Mouse (Mus musculus) myocyte (in vitro differentiated cells): ENCODE results near the gene Usp16.

ENCODE experiments used
- E2F4 ChIP-seq: IDR thresholded peaks from one replicate; pipeline ENCODE4 v1.6.1; 2011; ENCODE audit warnings: mild to moderate bottlenecking, control low read depth, moderate library complexity; ENCODE audit not compliant: insufficient read depth
- MAX ChIP-seq: IDR thresholded peaks from one replicate; pipeline ENCODE4 v1.6.1; 2011; ENCODE audit warnings: low read depth, mild to moderate bottlenecking, control low read depth
- MYOD1 ChIP-seq, 3 experiments: IDR thresholded peaks; one replicate each; pipeline ENCODE4 v1.6.1; 2011; ENCODE audit warnings: control low read depth in 2 of 3, low read depth in 2 of 3, mild to moderate bottlenecking in 2 of 3, moderate library complexity in 1 of 3; ENCODE audit not compliant: insufficient read length in 2 of 3, control insufficient read depth in 1 of 3
- MYOG ChIP-seq, 3 experiments: IDR thresholded peaks; one replicate each; pipeline ENCODE4 v1.6.1; 2011; ENCODE audit warnings: control low read depth in 2 of 3, low read depth in 2 of 3, mild to moderate bottlenecking in 2 of 3; ENCODE audit not compliant: insufficient read length in 2 of 3, control insufficient read depth in 1 of 3, insufficient read depth in 1 of 3
- POLR2A ChIP-seq: IDR thresholded peaks from one replicate; pipeline ENCODE4 v1.6.1; 2011; ENCODE audit warnings: low read depth, mild to moderate bottlenecking, control low read depth, moderate library complexity; ENCODE audit not compliant: insufficient read length
- POLR2AphosphoS2 ChIP-seq: IDR thresholded peaks from one replicate; pipeline ENCODE4 v1.6.1; 2011; ENCODE audit warnings: low read depth, control low read depth; ENCODE audit not compliant: insufficient read length
- USF1 ChIP-seq: IDR thresholded peaks from one replicate; pipeline ENCODE4 v1.6.1; 2011; ENCODE audit warnings: low read depth, mild to moderate bottlenecking, control low read depth, moderate library complexity

GRCm38 (mm10) chr16:87453226-87453625, 1.3 kb upstream of the Usp16 start:
- TF ChIP-seq POLR2AphosphoS2 (no peak), POLR2A (no peak), MAX (no peak), MYOD1 (IDR thresholded peaks at IDR 0.05; ENCODE audit: control insufficient read depth in 1 of 3, insufficient read length in 2 of 3, low read depth in 2 of 3) (no peak), USF1 (no peak), MYOG (IDR thresholded peaks at IDR 0.05; ENCODE audit: control insufficient read depth in 1 of 3, insufficient read depth in 1 of 3, insufficient read length in 2 of 3, low read depth in 2 of 3) (no peak), E2F4 (no peak)
